ENCODE assay signal across 33 mouse cellular contexts in genomic region chr16:44408290-44408689, GRCm38 (mm10). TPM values are rescaled to one million over a fixed set of nuclear protein-coding genes. Genes with fewer than 3 reads are reported as not detected.
"Had no signal": no experiment of that assay in that cellular context is flagged by ENCODE, and none has a peak within 500 bp of the region (broad histone marks: within the 10 kb centered on the region; RNA-seq: fewer than 3 reads in every experiment).

No protein-coding gene starts in this region.

- H3K27ac ChIP-seq: limb, embryonic 10.5 days; limb, embryonic 12.5 days; limb, embryonic 13.5 days; limb, embryonic 15.5 days; liver, embryonic 12.5 days; liver, embryonic 13.5 days; liver, embryonic 14.5 days; liver, embryonic 15.5 days; lung, embryonic 15.5 days; macrophage; midbrain, embryonic 10.5 days; midbrain, embryonic 12.5 days; midbrain, embryonic 13.5 days; midbrain, embryonic 15.5 days; neural tube, embryonic 12.5 days had no signal

- DNase-seq: left cerebral cortex, postnatal 4 days; liver; liver, embryonic 13.5 days; liver, postnatal 0 days; lung, adult 18-20 months; lung, adult 2 months; lung, embryonic 14.5 days; lung, postnatal 10 days; lung, postnatal 14 days; lung, postnatal 36 days; lung, postnatal 4 days; midbrain, embryonic 14.5 days had no signal

- H3K27me3 ChIP-seq: limb, embryonic 12.5 days; limb, embryonic 13.5 days; limb, embryonic 15.5 days; liver, embryonic 12.5 days; liver, embryonic 13.5 days; liver, embryonic 15.5 days; lung, embryonic 15.5 days; megakaryocyte, embryonic 14.5 days; midbrain, embryonic 12.5 days; midbrain, embryonic 13.5 days; midbrain, embryonic 15.5 days; neural tube, embryonic 12.5 days had no signal

- H3K4me3 ChIP-seq: limb, embryonic 10.5 days; limb, embryonic 12.5 days; limb, embryonic 13.5 days; limb, embryonic 15.5 days; liver, embryonic 12.5 days; liver, embryonic 13.5 days; liver, embryonic 15.5 days; lung, embryonic 15.5 days; megakaryocyte, embryonic 14.5 days; midbrain, embryonic 10.5 days; midbrain, embryonic 12.5 days; midbrain, embryonic 13.5 days; midbrain, embryonic 15.5 days; myocyte; neural tube, embryonic 12.5 days had no signal

- H3K4me1 ChIP-seq: limb, embryonic 10.5 days; limb, embryonic 12.5 days; limb, embryonic 13.5 days; limb, embryonic 15.5 days; liver, embryonic 12.5 days; liver, embryonic 13.5 days; liver, embryonic 15.5 days; lung, embryonic 15.5 days; megakaryocyte, embryonic 14.5 days; midbrain, embryonic 10.5 days; midbrain, embryonic 12.5 days; midbrain, embryonic 13.5 days; midbrain, embryonic 15.5 days; neural tube, embryonic 12.5 days had no signal

- ATAC-seq: liver, embryonic 12.5 days; liver, postnatal 0 days; lung, postnatal 0 days; midbrain, embryonic 13.5 days; midbrain, embryonic 15.5 days; midbrain, embryonic 16.5 days had no signal

- H3K9ac ChIP-seq: limb, embryonic 12.5 days; limb, embryonic 13.5 days; limb, embryonic 15.5 days; liver, embryonic 12.5 days; liver, embryonic 13.5 days; liver, embryonic 14.5 days; liver, embryonic 15.5 days; liver, postnatal 0 days; lung, embryonic 14.5 days; lung, embryonic 15.5 days; midbrain, embryonic 12.5 days; midbrain, embryonic 13.5 days; midbrain, embryonic 15.5 days; neural tube, embryonic 12.5 days had no signal

- H3K36me3 ChIP-seq: limb, embryonic 10.5 days; limb, embryonic 12.5 days; limb, embryonic 13.5 days; limb, embryonic 15.5 days; liver, embryonic 12.5 days; liver, embryonic 13.5 days; liver, embryonic 15.5 days; lung, embryonic 15.5 days; midbrain, embryonic 10.5 days; midbrain, embryonic 12.5 days; midbrain, embryonic 13.5 days; midbrain, embryonic 15.5 days; neural tube, embryonic 12.5 days had no signal

RNA-seq across cellular contexts. Expression of gene Cfap44, which starts 13.7 kb away (rescaled TPM):
- total RNA-seq: liver, adult 2 months; megakaryocyte progenitor cell, adult 5-6 weeks; megakaryocyte-erythroid progenitor cell, adult 5-6 weeks had no signal
- polyA plus RNA-seq: liver, adult 2 months; macrophage; myocyte had no signal
